Mouse (Mus musculus) layer of hippocampus, postnatal 14 days (tissue): ENCODE measurements around the gene Yaf2. TPM values are rescaled to one million over a fixed set of nuclear protein-coding genes. Genes with fewer than 3 reads are reported as not detected.
"Not testable (repeated sequence)": the region's sequence is repeated elsewhere in the genome, so short reads cannot be mapped to it uniquely, and the experiment has no call there.

Experiments used
- DNase-seq, 2 experiments: peaks; one replicate each; pipeline ENCODE4 v3.0.0; 2021 to 2022; ENCODE audit warnings: low spot score in 2 of 2, mixed read lengths in 1 of 2
- total RNA-seq, 2 experiments: library from RNA; stranded (reverse); gene quantifications; 2 replicates each; pipeline ENCODE4 v1.2.3; 2021

Yaf2 gene
- total RNA-seq, 2 experiments from 2014 or later = 88.2 to 88.7 TPM

GRCm38 (mm10) chr15:93255295-93255694 lies 81.4 kb downstream of the Yaf2 start:
- DNase-seq = no peak

DNA sequence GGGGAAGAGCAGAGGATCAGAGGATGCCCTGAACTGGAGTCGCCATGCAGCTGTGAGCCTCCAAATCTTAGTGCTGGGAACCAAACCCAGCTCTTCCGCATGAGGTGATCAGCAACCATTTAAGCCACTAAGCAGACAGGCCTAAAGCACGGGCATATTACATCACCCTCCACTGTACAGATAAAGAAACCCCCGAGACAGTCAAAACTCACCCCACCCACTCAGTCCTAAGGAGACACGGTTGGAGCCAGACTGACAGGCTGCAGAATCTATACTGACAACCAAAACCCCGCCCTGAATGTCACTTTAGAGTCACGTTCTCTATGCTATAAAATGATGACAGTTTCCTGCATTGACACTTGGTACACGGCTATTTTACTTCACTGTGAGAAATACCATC lies 83.6 kb downstream of the Yaf2 start:
- DNase-seq = no peak

DNA sequence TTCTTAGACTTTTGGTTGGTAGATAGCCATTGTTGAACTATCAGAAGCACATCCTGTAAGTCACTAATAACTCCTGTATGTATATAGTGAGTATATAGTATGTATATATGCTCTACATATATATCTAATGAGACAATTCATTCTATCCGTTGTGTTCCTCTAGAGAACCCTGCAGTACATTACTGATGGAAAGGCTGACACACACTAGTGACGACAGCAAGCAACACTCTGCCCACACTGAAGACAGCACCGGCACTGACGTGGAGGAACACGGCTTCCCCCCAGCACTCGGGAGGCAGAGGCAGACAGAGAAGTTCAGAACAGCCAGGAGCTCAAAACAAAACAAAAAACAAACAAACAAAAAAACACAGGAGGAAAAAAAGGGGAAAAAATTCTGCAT lies 84.3 kb downstream of the Yaf2 start:
- DNase-seq = no peak

DNA sequence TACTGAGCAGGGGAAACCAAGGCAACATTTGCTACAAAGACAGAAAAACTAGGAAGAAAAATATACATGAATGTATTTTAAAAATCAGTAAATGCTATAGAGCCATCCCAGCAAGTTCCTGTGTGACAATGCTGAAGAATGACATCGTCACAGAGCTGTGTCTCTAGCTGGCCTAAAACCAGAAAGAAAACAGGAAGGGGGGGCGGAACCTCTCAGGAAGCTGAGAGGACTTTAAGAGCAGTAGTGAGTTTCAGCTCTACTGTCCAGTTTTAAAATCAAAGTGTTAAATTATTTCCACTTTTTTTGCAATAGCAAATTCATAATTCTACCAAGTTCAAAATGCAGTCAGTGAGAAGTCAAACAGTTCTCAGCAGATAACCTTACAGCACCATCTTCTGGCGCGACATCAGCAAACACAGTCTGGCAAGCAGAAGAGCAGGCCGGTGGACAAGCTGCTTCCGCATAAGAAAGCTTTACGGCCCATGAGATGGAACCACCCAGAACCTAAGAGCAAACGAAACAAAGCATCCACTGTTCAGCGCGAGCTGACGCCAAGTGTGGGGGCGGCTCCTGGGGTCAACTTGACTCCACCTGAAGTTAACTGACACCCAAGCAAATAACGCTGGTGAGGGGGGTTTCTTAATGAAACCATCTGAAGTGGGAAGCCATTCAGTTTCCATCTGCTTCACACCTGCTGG lies 85.0 kb downstream of the Yaf2 start:
- peak; percentile 22 to 29 for DNase-seq

GRCm38 (mm10) chr15:93243202-93243601 lies 93.5 kb downstream of the Yaf2 start:
- no peak for DNase-seq

DNA sequence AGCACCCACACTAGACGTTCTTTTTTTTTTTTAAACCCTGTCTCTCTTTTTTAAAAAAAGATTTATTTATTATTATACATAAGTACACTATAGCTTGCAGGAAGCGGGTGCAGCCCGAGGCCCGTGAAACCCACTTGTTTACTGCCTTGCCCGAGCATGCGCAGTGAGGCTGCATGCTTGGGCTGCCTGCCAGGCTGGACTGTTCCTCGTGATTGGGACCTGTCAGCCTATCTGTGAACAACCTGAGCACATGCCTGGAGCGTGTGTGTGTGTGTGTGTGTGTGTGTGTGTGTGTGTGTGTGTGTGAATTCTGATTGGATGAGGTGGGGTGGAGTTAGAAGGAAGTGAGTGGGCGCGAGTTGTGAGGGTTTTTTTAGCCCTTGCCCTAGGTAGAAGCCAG lies 100.3 kb downstream of the Yaf2 start:
- DNase-seq = not testable (repeated sequence)

Other genes starting within 250 kb of the Yaf2 start
- 1 to 10 TPM; 9.1 to 10.0 TPM for gene Gxylt1, start 61.8 kb downstream of the Yaf2 start, total RNA-seq
- gene Zcrb1, start 61.4 kb upstream of the Yaf2 start, total RNA-seq = 10 to 100 TPM; 76.5 to 79.8 TPM
- 10 to 100 TPM; 35.9 to 37.9 TPM for gene Pphln1, start 61.4 kb upstream of the Yaf2 start, total RNA-seq